Mouse (Mus musculus): ENCODE results near the gene Rapgef6. TPM values are rescaled to one million over a fixed set of nuclear protein-coding genes. Genes with fewer than 3 reads are reported as not detected.
"Not testable (repeated sequence)": the region's sequence is repeated elsewhere in the genome, so short reads cannot be mapped to it uniquely, and the experiment has no call there.

Rapgef6 gene
- polyA plus RNA-seq, 1 experiment = 11.4 TPM

DNA sequence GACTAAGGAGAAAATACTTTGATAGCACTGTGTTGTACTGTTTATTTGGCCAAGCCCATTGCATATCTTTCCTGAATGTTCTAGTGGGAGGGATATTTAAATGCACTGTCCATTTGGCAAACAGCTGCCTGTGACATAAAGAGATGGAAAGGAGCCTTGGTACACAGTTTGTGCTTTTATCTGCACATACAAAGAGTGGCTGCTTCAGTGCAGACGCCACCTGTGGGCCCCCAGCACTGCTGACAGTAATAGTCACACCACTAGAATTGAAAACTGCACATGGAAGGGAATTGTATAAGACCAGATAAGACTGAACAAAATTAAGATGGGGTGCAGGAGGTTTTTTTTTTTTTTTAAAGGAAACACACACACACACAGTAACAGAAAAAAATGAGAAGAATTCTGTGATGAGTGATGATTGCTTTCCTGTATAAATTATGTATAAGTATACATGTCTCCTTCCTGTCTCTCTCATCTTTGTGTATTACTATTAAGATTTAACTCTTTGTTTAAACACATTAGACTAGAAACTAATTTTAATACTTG, 75.3 kb downstream of the Rapgef6 start:
- TF ChIP-seq CTCF (IDR thresholded peaks at IDR 0.05; ENCODE audit: extremely low read depth, insufficient read length, insufficient replicate concordance, low read depth, low read length) = no peak
- TF ChIP-seq POLR2A (IDR thresholded peaks at IDR 0.05; ENCODE audit: low read depth, low read length) = no peak
- no peak overlapping the region for H3K27ac ChIP-seq (ENCODE audit: insufficient read depth, low read depth, low read length)
- no peaks in the 10 kb centered on the region for H3K27me3 ChIP-seq (ENCODE audit: control insufficient read depth, insufficient read depth, low read length)
- H3K36me3 ChIP-seq (ENCODE audit: control insufficient read depth, insufficient read depth, low read length) = no peaks in the 10 kb centered on the region
- WGBS = 69% methylated on average over 1 of the region's 1 CpGs
- H3K4me1 ChIP-seq (ENCODE audit: control insufficient read depth, insufficient read depth, insufficient read length, low read length) = no peaks in the 10 kb centered on the region
- no peak overlapping the region for H3K4me3 ChIP-seq (ENCODE audit: low read depth, low read length)

DNA sequence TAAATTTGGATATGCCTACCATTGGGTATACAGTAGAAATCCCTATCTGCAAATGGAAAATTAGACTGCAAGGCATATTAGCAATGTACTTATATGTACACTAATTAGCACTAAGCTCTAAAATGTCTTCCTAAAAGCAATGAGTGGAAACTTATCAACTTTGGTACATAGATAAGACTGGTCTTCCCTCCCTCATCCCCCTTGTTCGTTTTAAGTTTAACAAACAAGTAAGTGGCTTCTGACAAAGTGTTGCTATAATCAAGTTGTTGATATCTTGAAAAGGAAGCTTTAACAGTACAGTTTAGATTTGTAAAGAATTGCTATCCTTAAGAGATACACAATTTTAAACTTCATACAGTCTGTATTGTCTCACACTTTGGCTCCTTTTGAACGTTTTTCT, 78.5 kb downstream of the Rapgef6 start:
- H3K27me3 ChIP-seq (ENCODE audit: control insufficient read depth, insufficient read depth, low read length) = no peaks in the 10 kb centered on the region
- WGBS = 71% methylated on average over 2 of the region's 2 CpGs
- no peaks in the 10 kb centered on the region for H3K4me1 ChIP-seq (ENCODE audit: control insufficient read depth, insufficient read depth, insufficient read length, low read length)
- H3K36me3 ChIP-seq (ENCODE audit: control insufficient read depth, insufficient read depth, low read length) = no peaks in the 10 kb centered on the region
- H3K4me3 ChIP-seq (ENCODE audit: low read depth, low read length) = no peak overlapping the region
- TF ChIP-seq CTCF (IDR thresholded peaks at IDR 0.05; ENCODE audit: extremely low read depth, insufficient read length, insufficient replicate concordance, low read depth, low read length) = no peak
- TF ChIP-seq POLR2A (IDR thresholded peaks at IDR 0.05; ENCODE audit: low read depth, low read length) = no peak
- H3K27ac ChIP-seq (ENCODE audit: insufficient read depth, low read depth, low read length) = no peak overlapping the region

DNA sequence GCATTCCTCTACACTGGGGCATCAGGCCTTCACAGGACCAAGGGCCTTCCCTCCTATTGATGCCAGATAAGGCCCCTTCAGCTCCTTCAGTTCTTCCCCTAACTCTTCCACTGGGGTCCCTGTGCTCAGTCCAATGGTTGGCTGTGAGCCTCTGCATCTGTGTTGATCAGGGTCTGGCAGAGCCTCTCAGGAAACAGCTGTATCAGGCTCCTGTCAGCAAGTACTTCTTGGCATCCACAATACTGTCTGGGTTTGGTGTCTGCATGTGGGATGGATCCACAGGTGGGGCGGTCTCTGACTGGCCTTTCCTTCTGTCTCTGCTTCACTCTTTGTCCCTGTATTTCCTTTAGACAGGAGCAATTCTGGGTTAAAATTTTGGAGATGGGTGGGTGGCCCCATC, 80.1 kb downstream of the Rapgef6 start:
- H3K27me3 ChIP-seq (ENCODE audit: control insufficient read depth, insufficient read depth, low read length); H3K4me1 ChIP-seq (ENCODE audit: control insufficient read depth, insufficient read depth, insufficient read length, low read length); H3K27ac ChIP-seq (ENCODE audit: insufficient read depth, low read depth, low read length); H3K4me3 ChIP-seq (ENCODE audit: low read depth, low read length); H3K36me3 ChIP-seq (ENCODE audit: control insufficient read depth, insufficient read depth, low read length): not testable (repeated sequence)
- 92% methylated on average over 1 of the region's 1 CpGs for WGBS

DNA sequence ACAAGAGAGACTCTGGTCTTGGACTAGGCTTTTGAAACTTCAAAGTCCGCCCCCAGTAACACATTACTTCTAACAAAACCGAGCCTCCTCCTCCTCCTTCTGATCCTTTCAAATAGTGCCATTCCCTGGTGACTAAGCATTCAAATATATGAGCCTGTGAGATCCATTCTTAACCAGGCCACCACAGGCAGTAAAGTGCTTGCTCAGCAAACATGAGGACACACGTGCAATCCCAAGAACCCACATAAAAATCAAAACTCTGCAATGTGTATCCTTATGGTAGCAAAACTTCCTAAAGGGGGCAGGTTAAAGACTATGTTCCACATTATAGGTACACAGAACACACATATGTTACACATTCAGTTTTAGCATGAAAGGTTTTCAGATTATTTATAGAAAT, 81.8 kb downstream of the Rapgef6 start:
- Histone ChIP-seq H3K36me3 (ENCODE audit: control insufficient read depth, insufficient read depth, low read length) (no peaks in the 10 kb centered on the region), H3K27me3 (ENCODE audit: control insufficient read depth, insufficient read depth, low read length) (no peaks in the 10 kb centered on the region), H3K4me3 (ENCODE audit: low read depth, low read length) (no peak overlapping the region), H3K27ac (ENCODE audit: insufficient read depth, low read depth, low read length) (no peak overlapping the region), H3K4me1 (ENCODE audit: control insufficient read depth, insufficient read depth, insufficient read length, low read length) (no peaks in the 10 kb centered on the region)
- TF ChIP-seq POLR2A (IDR thresholded peaks at IDR 0.05; ENCODE audit: low read depth, low read length) = no peak
- TF ChIP-seq CTCF (IDR thresholded peaks at IDR 0.05; ENCODE audit: extremely low read depth, insufficient read length, insufficient replicate concordance, low read depth, low read length) = no peak
- 85% methylated on average over 3 of the region's 3 CpGs for WGBS

DNA sequence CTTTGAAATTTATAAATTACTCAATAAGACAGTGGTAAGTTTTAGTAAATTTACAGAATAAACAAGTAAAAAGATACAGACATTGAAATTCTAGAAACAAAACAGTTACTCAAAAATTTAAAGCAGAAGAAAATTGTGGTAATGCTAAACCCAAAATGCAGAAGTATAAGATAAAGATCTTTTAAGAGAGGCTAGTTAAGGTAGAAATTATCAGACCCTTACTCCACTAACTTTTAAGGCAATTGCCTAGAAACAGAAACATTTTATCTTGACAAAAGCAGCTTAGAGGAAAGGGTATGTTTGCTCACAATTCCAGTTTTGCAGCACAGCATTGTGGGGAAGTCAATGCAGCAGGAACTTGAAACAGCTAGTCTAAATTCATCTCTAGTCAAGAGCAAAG, 91.0 kb downstream of the Rapgef6 start:
- Histone ChIP-seq H3K4me3 (ENCODE audit: low read depth, low read length) (no peak overlapping the region), H3K36me3 (ENCODE audit: control insufficient read depth, insufficient read depth, low read length) (no peaks in the 10 kb centered on the region), H3K27ac (ENCODE audit: insufficient read depth, low read depth, low read length) (no peak overlapping the region), H3K27me3 (ENCODE audit: control insufficient read depth, insufficient read depth, low read length) (no peaks in the 10 kb centered on the region), H3K4me1 (ENCODE audit: control insufficient read depth, insufficient read depth, insufficient read length, low read length) (no peaks in the 10 kb centered on the region)
- TF ChIP-seq CTCF (IDR thresholded peaks at IDR 0.05; ENCODE audit: extremely low read depth, insufficient read length, insufficient replicate concordance, low read depth, low read length) (no peak), POLR2A (IDR thresholded peaks at IDR 0.05; ENCODE audit: low read depth, low read length) (no peak)

DNA sequence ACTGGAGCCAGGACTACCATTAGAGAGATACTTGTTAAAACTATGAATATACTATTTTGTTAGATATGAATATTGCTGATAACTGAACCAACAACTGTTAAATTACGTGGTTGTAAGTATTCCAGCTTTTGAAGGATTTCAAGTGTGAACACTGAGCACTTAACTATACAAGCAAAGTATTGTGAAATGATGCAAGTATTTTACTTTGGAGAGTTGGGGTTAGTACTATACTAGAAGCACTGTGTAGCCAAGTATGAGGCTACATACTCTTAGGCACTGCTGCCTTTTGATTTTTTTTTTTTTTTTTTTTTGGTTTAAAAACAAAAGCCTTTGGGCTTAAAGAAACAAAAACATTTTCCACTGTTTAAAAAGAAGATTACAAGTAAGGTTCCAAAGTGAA, 91.9 kb downstream of the Rapgef6 start:
- no peak for TF ChIP-seq CTCF (IDR thresholded peaks at IDR 0.05; ENCODE audit: extremely low read depth, insufficient read length, insufficient replicate concordance, low read depth, low read length)
- TF ChIP-seq POLR2A (IDR thresholded peaks at IDR 0.05; ENCODE audit: low read depth, low read length) = no peak
- no peaks in the 10 kb centered on the region for H3K4me1 ChIP-seq (ENCODE audit: control insufficient read depth, insufficient read depth, insufficient read length, low read length)
- 86% methylated on average over 1 of the region's 1 CpGs for WGBS
- no peaks in the 10 kb centered on the region for H3K36me3 ChIP-seq (ENCODE audit: control insufficient read depth, insufficient read depth, low read length)
- H3K4me3 ChIP-seq (ENCODE audit: low read depth, low read length) = no peak overlapping the region
- no peaks in the 10 kb centered on the region for H3K27me3 ChIP-seq (ENCODE audit: control insufficient read depth, insufficient read depth, low read length)
- no peak overlapping the region for H3K27ac ChIP-seq (ENCODE audit: insufficient read depth, low read depth, low read length)

DNA sequence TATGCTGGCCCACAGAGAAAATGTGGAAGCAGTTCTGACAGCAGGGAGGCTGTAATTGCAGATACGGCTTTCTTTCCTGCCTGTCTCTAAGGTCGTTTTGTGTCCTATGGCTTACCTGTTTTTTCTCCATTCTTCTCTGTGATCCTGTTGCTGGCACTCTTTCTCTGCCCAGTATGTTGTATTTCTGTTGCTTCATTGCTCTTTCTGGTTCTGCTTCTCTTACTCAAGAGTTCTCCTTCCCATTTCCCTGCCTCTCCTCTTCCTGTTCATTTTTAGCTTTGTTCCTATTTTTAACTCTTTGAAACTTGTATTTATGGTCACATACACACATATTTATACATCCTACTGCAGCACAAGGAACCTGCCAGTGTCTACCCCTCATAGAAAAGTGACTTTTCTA, 96.2 kb downstream of the Rapgef6 start:
- H3K36me3 ChIP-seq (ENCODE audit: control insufficient read depth, insufficient read depth, low read length) = peaks cover 8% of the 10 kb centered on the region
- no peak overlapping the region for H3K27ac ChIP-seq (ENCODE audit: insufficient read depth, low read depth, low read length)
- no peaks in the 10 kb centered on the region for H3K27me3 ChIP-seq (ENCODE audit: control insufficient read depth, insufficient read depth, low read length)
- WGBS = 71% methylated on average over 2 of the region's 2 CpGs
- H3K4me1 ChIP-seq (ENCODE audit: control insufficient read depth, insufficient read depth, insufficient read length, low read length) = no peaks in the 10 kb centered on the region
- no peak overlapping the region for H3K4me3 ChIP-seq (ENCODE audit: low read depth, low read length)
- TF ChIP-seq POLR2A (IDR thresholded peaks at IDR 0.05; ENCODE audit: low read depth, low read length) = no peak
- TF ChIP-seq CTCF (IDR thresholded peaks at IDR 0.05; ENCODE audit: extremely low read depth, insufficient read length, insufficient replicate concordance, low read depth, low read length) = no peak

DNA sequence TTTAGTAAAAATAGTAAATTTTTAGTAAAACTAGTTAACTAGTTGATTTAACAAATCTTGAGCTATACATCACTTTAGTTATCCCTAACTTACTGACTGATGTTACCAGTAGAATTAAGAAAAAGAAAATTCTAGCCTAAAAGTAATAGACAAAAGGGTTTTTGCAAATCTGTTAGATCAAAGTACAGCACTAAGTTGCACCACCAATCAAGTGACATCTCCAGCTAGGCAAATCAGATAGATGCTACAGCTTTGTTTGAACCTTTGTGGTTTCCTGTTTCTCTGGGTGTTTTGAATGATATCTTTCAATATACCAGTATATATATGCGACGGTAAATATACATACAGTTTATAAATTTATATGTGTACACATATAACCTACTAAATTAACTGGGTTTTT, 99.1 kb downstream of the Rapgef6 start:
- no peak for TF ChIP-seq POLR2A (IDR thresholded peaks at IDR 0.05; ENCODE audit: low read depth, low read length)
- no peak for TF ChIP-seq CTCF (IDR thresholded peaks at IDR 0.05; ENCODE audit: extremely low read depth, insufficient read length, insufficient replicate concordance, low read depth, low read length)
- Histone ChIP-seq H3K36me3 (ENCODE audit: control insufficient read depth, insufficient read depth, low read length) (peaks cover 12% of the 10 kb centered on the region), H3K27ac (ENCODE audit: insufficient read depth, low read depth, low read length) (no peak overlapping the region), H3K27me3 (ENCODE audit: control insufficient read depth, insufficient read depth, low read length) (no peaks in the 10 kb centered on the region), H3K4me1 (ENCODE audit: control insufficient read depth, insufficient read depth, insufficient read length, low read length) (no peaks in the 10 kb centered on the region), H3K4me3 (ENCODE audit: low read depth, low read length) (no peak overlapping the region)
- 94% methylated on average over 2 of the region's 2 CpGs for WGBS

Data from small intestine, adult 2 months (tissue).